Mouse (Mus musculus) skeletal muscle tissue, adult 2 months (tissue): ENCODE measurements around the gene Gm9117.
"Not testable (repeated sequence)": the region's sequence is repeated elsewhere in the genome, so short reads cannot be mapped to it uniquely, and the experiment has no call there.

Experiments used
- DNase-seq: peaks from one replicate; pipeline ENCODE4 v3.0.0-alpha.2; 2012; ENCODE audit warnings: low read depth, low spot score

Gm9117 gene

DNA sequence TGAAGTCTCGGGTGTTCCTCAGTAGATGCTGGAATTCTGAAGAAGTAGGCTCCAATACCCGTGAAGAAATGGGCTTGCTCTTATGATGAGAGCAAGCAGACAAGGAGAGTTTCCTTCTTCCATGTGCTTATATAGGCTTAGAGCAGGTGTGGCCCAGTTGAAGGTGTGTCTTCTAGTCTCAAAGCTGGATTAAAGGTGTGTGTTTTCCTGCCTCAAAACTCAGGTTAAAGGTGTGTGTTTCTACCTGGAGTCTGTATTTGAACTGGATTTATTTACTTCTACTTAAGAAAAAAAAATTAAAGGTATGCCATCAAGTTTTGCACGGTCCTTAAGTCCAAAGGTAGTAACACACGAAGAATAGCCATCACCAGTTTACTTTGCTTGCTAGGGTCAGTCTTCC is at the start of gene Gm9117:
TSS of gene Gm9117 (minus strand) at position 101 of the 400 bp plus-strand sequence.
- DNase-seq, result not testable (repeated sequence)

DNA sequence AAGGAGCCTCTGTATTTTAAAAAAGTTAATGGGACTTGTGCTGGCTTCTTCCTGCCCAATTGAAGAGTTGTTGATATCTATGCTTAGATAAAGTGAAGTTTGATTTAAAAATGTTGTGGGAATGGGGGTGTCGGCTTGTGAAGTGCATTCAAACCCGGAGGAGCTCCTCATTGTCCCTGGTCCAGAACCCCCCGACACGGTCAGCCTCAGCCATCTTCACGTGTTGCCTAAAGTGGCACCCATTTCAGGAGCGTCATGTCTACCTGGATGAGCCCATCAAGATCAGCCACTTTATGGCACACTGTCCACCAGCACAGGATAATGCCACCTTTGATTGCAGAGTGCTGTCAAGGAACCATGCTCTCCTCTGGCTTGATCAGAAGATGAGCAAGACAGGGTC is 25.6 kb upstream of the Gm9117 start:
- DNase-seq, result not testable (repeated sequence)

DNA sequence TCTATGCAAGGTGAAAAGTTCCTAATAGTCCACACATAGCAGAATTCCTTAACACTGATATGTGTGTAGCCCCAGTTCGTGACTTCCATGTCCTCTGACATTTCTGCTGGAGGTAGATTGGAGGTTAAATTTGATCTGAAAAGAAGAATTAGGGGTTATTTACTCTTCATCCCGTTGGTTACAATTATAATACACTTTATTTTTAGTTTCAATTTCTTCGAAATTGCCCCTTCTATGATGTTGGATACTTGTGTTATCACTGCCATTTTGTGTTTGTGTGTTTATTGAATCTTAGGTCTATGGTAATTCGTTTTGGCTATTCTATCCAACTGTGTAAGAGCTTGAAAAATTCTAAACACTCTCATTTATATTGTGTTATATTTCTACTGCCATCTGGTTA is 17.9 kb upstream of the Gm9117 start, which contains the start of gene Tdpoz5:
TSS of gene Tdpoz5 (minus strand) at position 101 of the 400 bp plus-strand sequence.
- DNase-seq, result not testable (repeated sequence)

DNA sequence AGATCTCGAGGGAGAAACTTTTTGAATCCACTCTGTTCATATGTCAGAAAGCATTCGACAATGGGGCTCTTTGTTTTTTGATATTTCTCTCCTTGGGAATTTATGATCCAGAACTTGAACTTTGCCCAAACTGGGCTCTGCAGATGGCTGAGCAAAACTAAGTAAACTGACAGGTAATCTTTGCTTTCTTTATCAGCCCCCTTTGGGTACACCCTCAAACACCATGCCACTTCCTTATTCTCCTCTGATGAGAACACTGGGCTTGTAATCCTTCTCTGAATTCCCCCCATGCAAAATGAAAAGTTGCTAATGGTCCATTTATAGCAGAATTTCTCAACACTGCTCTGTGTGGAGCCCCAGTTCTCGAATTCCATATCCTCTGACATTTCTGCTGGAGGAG is 5.0 kb downstream of the Gm9117 start:
- DNase-seq, result not testable (repeated sequence)
